Mouse (Mus musculus) CH12.LX (cell line): ENCODE measurements at regions not wholly inside any gene's neighbourhood (a gene's known extent, or its start where the extent isn't known, plus 50 kb on each side); places are given as distances from the start of the nearest gene placed in this dataset.
A peak's percentile ranks its signal among the peaks of the same experiment; 100 is the strongest.

Source experiments
- DNase-seq: peaks from one replicate; pipeline ENCODE4 v3.0.0-alpha.2; 2013; ENCODE audit errors: extremely low read depth
- H3K27ac ChIP-seq: 2 replicates; pipeline ENCODE4 v1.5.1; 2012; ENCODE audit warnings: low read depth, mild to moderate bottlenecking, control low read depth, moderate library complexity; ENCODE audit not compliant: insufficient read depth
- H3K27me3 ChIP-seq: replicated peaks from 2 replicates; pipeline ENCODE3; 2012; ENCODE audit warnings: inconsistent platforms
- H3K36me3 ChIP-seq, 2 experiments: replicated peaks in 1 of 2; 2 replicates each; pipeline versions ENCODE3 to v1.6.1; 2012; ENCODE audit warnings: inconsistent platforms in 1 of 2, low read length in 1 of 2, mild to moderate bottlenecking in 1 of 2, mixed read lengths in 1 of 2, moderate library complexity in 1 of 2; ENCODE audit not compliant: control insufficient read depth in 1 of 2, insufficient read depth in 1 of 2
- H3K4me1 ChIP-seq, 2 experiments: 2 replicates each; pipeline ENCODE4 v1.6.1; 2012; ENCODE audit warnings: inconsistent platforms in 1 of 2, moderate library complexity in 1 of 2; ENCODE audit not compliant: insufficient read depth in 2 of 2, control insufficient read depth in 1 of 2
- H3K4me2 ChIP-seq: 2 replicates; pipeline ENCODE4 v1.6.1; 2012; ENCODE audit warnings: low read depth, mild to moderate bottlenecking, control low read depth; ENCODE audit not compliant: poor library complexity, insufficient read depth, severe bottlenecking
- H3K4me3 ChIP-seq, 3 experiments: fragments of 150-350 bp in 1 of 3; sonication (generic) in 1 of 3; replicated peaks in 1 of 3; 2 replicates each; pipeline versions ENCODE3 to v1.5.1; 2011 to 2012; ENCODE audit warnings: low read depth in 2 of 3, low read length in 2 of 3, mild to moderate bottlenecking in 2 of 3, moderate library complexity in 2 of 3, control low read depth in 1 of 3, improper control_type of control experiment in 1 of 3, inconsistent platforms in 1 of 3, mixed read lengths in 1 of 3; ENCODE audit not compliant: poor library complexity in 1 of 3
- H3K79me2 ChIP-seq: replicated peaks from 2 replicates; pipeline ENCODE4 v1.6.1; 2012; ENCODE audit warnings: mild to moderate bottlenecking, moderate library complexity; ENCODE audit not compliant: control insufficient read depth, poor library complexity, insufficient read depth, severe bottlenecking; ENCODE audit errors: extremely low read depth
- H3K9ac ChIP-seq: 2 replicates; pipeline ENCODE4 v1.6.1; 2012; ENCODE audit warnings: low read depth, mild to moderate bottlenecking, control low read depth, moderate library complexity; ENCODE audit not compliant: insufficient read depth
- H3K9me3 ChIP-seq: replicated peaks from 2 replicates; pipeline ENCODE3; 2012; ENCODE audit warnings: low read length, inconsistent platforms, mixed read lengths
- BHLHE40 ChIP-seq: IDR thresholded peaks from 2 replicates; pipeline ENCODE4 v1.6.1; 2011; ENCODE audit warnings: mild to moderate bottlenecking, low read depth, low read length, improper control_type of control experiment
- CHD2 ChIP-seq: IDR thresholded peaks from 2 replicates; pipeline ENCODE4 v1.6.1; 2011; ENCODE audit warnings: low read length, improper control_type of control experiment
- ELF1 ChIP-seq: IDR thresholded peaks from 2 replicates; pipeline ENCODE4 v1.6.1; 2014; ENCODE audit warnings: low read depth, mild to moderate bottlenecking, inconsistent platforms, low read length, improper control_type of control experiment
- EP300 ChIP-seq: IDR thresholded peaks from 2 replicates; pipeline ENCODE4 v1.6.1; 2011; ENCODE audit warnings: low read length, improper control_type of control experiment
- IRF4 ChIP-seq: IDR thresholded peaks from 2 replicates; pipeline ENCODE4 v1.6.1; 2014; ENCODE audit warnings: low read depth, mild to moderate bottlenecking, inconsistent platforms, low read length, improper control_type of control experiment
- JUN ChIP-seq: IDR thresholded peaks from 2 replicates; pipeline ENCODE4 v1.6.1; 2011; ENCODE audit warnings: low read depth, mild to moderate bottlenecking, low read length, improper control_type of control experiment, moderate library complexity; ENCODE audit not compliant: insufficient read depth
- JUND ChIP-seq: conservative IDR thresholded peaks from 2 replicates; pipeline ENCODE4 v1.6.1; 2011; ENCODE audit warnings: low read depth, low read length, improper control_type of control experiment
- KAT2A ChIP-seq: IDR thresholded peaks from 2 replicates; pipeline ENCODE4 v1.6.1; 2012; ENCODE audit warnings: low read length, improper control_type of control experiment, inconsistent platforms; ENCODE audit not compliant: insufficient replicate concordance
- MAFK ChIP-seq: IDR thresholded peaks from 2 replicates; pipeline ENCODE4 v1.6.1; 2011; ENCODE audit warnings: low read length, improper control_type of control experiment; ENCODE audit not compliant: insufficient replicate concordance
- MAZ ChIP-seq: IDR thresholded peaks from 2 replicates; pipeline ENCODE4 v1.6.1; 2012; ENCODE audit warnings: low read depth, mild to moderate bottlenecking, inconsistent platforms, low read length, improper control_type of control experiment, moderate library complexity
- MXI1 ChIP-seq: IDR thresholded peaks from 2 replicates; pipeline ENCODE4 v1.6.1; 2011; ENCODE audit warnings: mild to moderate bottlenecking, low read depth, low read length, improper control_type of control experiment
- NELFE ChIP-seq: IDR thresholded peaks from 2 replicates; pipeline ENCODE4 v1.6.1; 2011; ENCODE audit warnings: low read depth, low read length, improper control_type of control experiment
- NRF1 ChIP-seq: IDR thresholded peaks from 2 replicates; pipeline ENCODE4 v1.6.1; 2014; ENCODE audit warnings: low read depth, mild to moderate bottlenecking, inconsistent platforms, low read length, improper control_type of control experiment, moderate library complexity
- PAX5 ChIP-seq: IDR thresholded peaks from 2 replicates; pipeline ENCODE4 v1.6.1; 2012; ENCODE audit warnings: low read length, inconsistent platforms, mixed read lengths
- RAD21 ChIP-seq: IDR thresholded peaks from 2 replicates; pipeline ENCODE4 v1.6.1; 2011; ENCODE audit warnings: low read depth, mild to moderate bottlenecking, low read length, improper control_type of control experiment, moderate library complexity
- SIN3A ChIP-seq: IDR thresholded peaks from 2 replicates; pipeline ENCODE4 v1.6.1; 2012; ENCODE audit warnings: low read length, improper control_type of control experiment, inconsistent platforms
- SMC3 ChIP-seq: IDR thresholded peaks from 2 replicates; pipeline ENCODE4 v1.6.1; 2011; ENCODE audit warnings: low read depth, low read length, improper control_type of control experiment
- TBP ChIP-seq: conservative IDR thresholded peaks from 2 replicates; pipeline ENCODE4 v1.6.1; 2011; ENCODE audit warnings: low read depth, low read length, improper control_type of control experiment
- TCF12 ChIP-seq: IDR thresholded peaks from 2 replicates; pipeline ENCODE4 v1.6.1; 2014; ENCODE audit warnings: low read depth, mild to moderate bottlenecking, inconsistent platforms, low read length, improper control_type of control experiment
- UBTF ChIP-seq: IDR thresholded peaks from 2 replicates; pipeline ENCODE4 v1.6.1; 2012; ENCODE audit warnings: low read depth, mild to moderate bottlenecking, inconsistent platforms, low read length, improper control_type of control experiment, moderate library complexity
- ZKSCAN1 ChIP-seq: IDR thresholded peaks from 2 replicates; pipeline ENCODE4 v1.6.1; 2012; ENCODE audit warnings: low read depth, inconsistent platforms, low read length, improper control_type of control experiment, borderline replicate concordance
- dilution Hi-C: fragments of 300-500 bp; cut with MboI; formaldehyde crosslinking; loops from 2 replicates; pipeline ENCODE4 v1.14.3; 2020; ENCODE audit warnings: low sequenced_read_pairs; ENCODE audit not compliant: extremely low pct_unique_long_range_greater_than_20kb, extremely low pct_ligation_motif_present
- in situ Hi-C: fragments of 300-500 bp; cut with MboI; formaldehyde crosslinking; loops from 3 replicates; pipeline ENCODE4 v1.14.3; 2019; ENCODE audit warnings: low sequenced_read_pairs, low pct_ligation_motif_present, low pct_unique_long_range_greater_than_20kb, mixed read lengths

- in situ Hi-C loops (no loop called here), dilution Hi-C loops (no loop called here)
- DNase-seq = no peak
- Histone ChIP-seq H3K9ac (no peak overlapping the region), H3K9me3 (peaks cover 2% of the 10 kb centered on the region), H3K27me3 (no peaks in the 10 kb centered on the region), H3K4me1 (no peaks in the 10 kb centered on the region), H3K4me3 (no peak overlapping the region), H3K36me3 (no peaks in the 10 kb centered on the region), H3K27ac (no peak overlapping the region), H3K79me2 (no peaks in the 10 kb centered on the region), H3K4me2 (no peak overlapping the region)
- no peak for TF ChIP-seq MXI1
- no peak for TF ChIP-seq SIN3A
Observed at GRCm38 (mm10) chr12:98090171-98090570, 169.1 kb downstream of the Galc start.

- H3K9ac ChIP-seq = no peak overlapping the region
- dilution Hi-C loops = no loop called here
- no peaks in the 10 kb centered on the region for H3K36me3 ChIP-seq
- H3K27ac ChIP-seq = no peak overlapping the region
- no peak overlapping the region for H3K4me3 ChIP-seq
- no peaks in the 10 kb centered on the region for H3K9me3 ChIP-seq
- H3K79me2 ChIP-seq = no peaks in the 10 kb centered on the region
- no peak overlapping the region for H3K4me2 ChIP-seq
- no peaks in the 10 kb centered on the region for H3K27me3 ChIP-seq
- peak; percentile 62 for DNase-seq
- in situ Hi-C loops = no loop called here
- H3K4me1 ChIP-seq = peaks cover 0 to 17% of the 10 kb centered on the region in 2 experiments; a peak in 2 of 4 replicates
- 0 out of 2 replicates have a peak, but pooled peaks have one; percentile 39 for TF ChIP-seq ELF1
- TF ChIP-seq PAX5 = no peak
- no peak for TF ChIP-seq BHLHE40
- TF ChIP-seq MAFK = no peak
- no peak for TF ChIP-seq TBP
- no peak for TF ChIP-seq UBTF
- TF ChIP-seq EP300 = peak; percentile 74
- TF ChIP-seq IRF4 = peak; percentile 70; the same call in 1 of the 2 replicates
- TF ChIP-seq JUN = no peak
- TF ChIP-seq RAD21 = no peak
- TF ChIP-seq ZKSCAN1 = no peak
Observed at GRCm38 (mm10) chr12:98078351-98078750, 180.9 kb downstream of the Galc start.

GRCm38 (mm10) chr12:98075580-98075979, 183.7 kb downstream of the Galc start:
- H3K4me3 ChIP-seq = no peak overlapping the region
- peaks cover 0 to 17% of the 10 kb centered on the region in 2 experiments; a peak in 2 of 4 replicates for H3K4me1 ChIP-seq
- no peaks in the 10 kb centered on the region for H3K36me3 ChIP-seq
- DNase-seq = no peak
- no peak overlapping the region for H3K27ac ChIP-seq
- H3K9ac ChIP-seq = no peak overlapping the region
- TF ChIP-seq ZKSCAN1 (no peak), MXI1 (no peak), SMC3 (no peak), MAZ (no peak), KAT2A (no peak), CHD2 (no peak), NRF1 (no peak), SIN3A (no peak), EP300 (no peak), JUND (no peak), NELFE (no peak), TCF12 (no peak), MAFK (no peak)
- TF ChIP-seq, all 38 proteins: peak for 0
- Histone ChIP-seq H3K79me2 (no peaks in the 10 kb centered on the region), H3K4me2 (no peak overlapping the region), H3K9me3 (no peaks in the 10 kb centered on the region), H3K27me3 (no peaks in the 10 kb centered on the region)
- in situ Hi-C loops = no loop called here
- dilution Hi-C loops = no loop called here
